Mouse (Mus musculus): Measurements from ENCODE around the gene Tnfrsf13c. TPM values are rescaled to one million over a fixed set of nuclear protein-coding genes. Genes with fewer than 3 reads are reported as not detected.

Tnfrsf13c gene
- 2.9 and 7.8 TPM in 2 replicates for polyA plus RNA-seq (2012; rRNA removed)

DNA sequence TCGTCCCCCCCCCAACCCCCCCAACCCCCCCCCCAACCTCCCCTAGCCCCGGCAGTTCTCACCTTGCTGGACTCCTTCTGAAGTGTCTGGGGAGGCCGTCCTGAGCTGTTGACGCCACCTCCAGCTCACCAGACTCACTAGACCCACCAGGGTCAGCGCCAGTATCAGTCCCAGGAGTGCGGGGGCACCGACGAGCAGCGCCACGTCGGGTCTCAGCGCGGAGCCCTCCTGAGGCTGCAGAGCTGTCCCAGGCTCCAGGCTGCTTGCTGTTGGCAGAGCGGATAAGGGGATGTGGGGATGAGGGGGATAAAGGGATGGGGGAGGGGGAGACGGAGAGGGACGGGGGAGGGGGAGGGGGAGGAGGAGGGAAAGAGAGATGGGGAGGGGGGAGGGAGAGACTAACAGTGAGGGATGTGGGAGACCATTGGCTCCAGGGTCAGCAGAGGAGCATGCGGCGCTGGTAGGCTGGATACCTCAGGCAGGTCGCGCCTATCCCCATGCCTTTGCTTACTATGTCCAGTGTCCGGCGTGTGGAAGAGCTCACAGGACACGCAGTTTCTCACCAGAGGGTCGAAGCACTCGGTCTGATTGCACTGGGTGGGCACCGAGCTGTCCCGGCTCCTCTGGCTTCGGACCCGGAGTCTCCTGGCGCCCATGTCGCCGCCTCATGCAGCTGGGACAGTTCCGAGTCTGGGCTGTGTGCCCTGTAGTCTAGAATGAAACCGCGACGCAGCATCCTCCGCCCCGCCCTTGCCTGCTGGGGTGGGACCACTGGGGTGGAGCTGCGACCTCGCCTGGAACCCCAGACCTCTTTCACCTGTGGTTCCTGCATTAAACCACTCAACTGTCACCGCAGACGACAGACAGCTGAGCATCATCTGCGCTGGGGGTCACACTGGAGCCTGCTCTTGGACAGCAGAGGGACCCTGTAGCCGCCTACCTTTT, at the start of gene Tnfrsf13c:
Tnfrsf13c (minus strand) TSS at position 713 of the 945 bp plus-strand sequence.

DNA sequence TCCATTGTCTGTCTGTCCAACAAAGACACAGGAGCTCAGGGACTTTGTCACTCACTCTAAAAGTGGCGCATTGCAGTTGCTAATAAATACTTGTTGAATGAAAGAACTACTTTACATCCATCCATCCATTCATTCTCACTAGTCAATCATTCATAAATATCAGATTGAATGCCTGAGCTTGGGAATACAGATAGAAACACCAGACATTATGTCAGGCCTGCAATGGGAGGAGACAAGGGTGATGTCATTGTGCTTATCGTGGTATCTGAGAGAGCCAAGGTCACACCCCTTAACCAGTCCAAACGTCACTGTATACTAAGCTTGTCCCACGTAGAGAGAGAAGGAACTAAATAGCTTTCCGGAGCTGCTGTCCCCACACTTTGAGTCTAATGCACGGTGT, 27.9 kb upstream of the Tnfrsf13c start, which contains the start of gene 1500009C09Rik:
1500009C09Rik (plus strand) TSS at position 301 of the 400 bp plus-strand sequence.

DNA sequence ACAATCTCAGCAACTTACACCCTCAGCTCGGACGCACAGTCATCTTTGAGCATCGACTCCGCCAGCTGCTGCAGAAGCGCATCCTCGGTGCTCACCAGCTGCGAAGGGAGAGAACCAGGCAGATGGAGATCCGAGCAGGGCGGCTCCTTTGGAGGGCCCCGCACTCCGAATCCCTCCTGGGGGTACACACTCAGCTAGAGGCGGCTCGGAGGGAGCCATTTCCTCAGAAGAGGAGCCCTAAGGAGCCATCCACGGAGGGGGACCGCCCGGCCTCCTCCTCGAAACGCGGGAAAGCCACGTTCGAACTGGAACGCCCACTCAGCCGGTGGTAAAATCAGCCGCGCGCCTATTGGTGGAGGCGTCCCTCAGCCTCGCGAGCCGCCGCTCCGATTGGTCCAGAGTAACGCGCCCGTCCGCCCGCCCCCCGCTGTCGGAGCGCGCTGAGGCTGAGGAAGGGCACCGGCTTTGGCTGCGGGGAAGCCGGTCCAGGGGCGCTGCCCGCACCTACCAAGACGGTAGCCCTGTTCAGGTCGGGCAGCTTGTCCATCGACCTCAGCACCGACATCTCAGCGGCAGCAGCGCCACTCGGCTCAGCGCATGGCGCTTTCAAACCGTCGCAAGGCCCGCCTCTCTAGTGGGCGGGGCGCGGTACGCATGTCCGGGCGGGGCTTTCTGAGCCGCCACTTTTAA, 20.1 kb upstream of the Tnfrsf13c start, which contains the start of gene Cenpm:
Cenpm (minus strand) TSS at position 634 of the 690 bp plus-strand sequence.

DNA sequence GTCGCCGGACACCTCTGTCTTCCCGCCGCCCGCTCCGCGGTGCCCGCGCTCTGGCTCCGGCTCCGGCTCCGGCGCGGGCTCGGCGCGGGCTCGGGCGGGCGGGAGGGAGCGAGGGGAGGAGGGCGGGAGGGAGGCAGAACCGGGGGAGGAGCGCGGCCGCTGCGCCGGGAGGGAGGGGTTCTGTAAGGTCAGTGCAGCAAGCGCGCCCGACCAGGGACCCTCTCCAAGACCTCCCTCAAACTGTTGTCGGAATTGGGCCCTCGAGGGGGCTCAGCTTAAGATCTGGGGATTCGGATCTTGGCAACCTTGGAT, 11.5 kb downstream of the Tnfrsf13c start, which contains the start of gene Shisa8:
Shisa8 (minus strand) TSS at position 64 of the 312 bp plus-strand sequence.

Other genes with a start within 250 kb of the Tnfrsf13c start
- not detected in 2 replicates for gene 1700029P11Rik, start 243.8 kb downstream of the Tnfrsf13c start, polyA plus RNA-seq (2012; rRNA removed)
- gene Xrcc6, start 236.5 kb downstream of the Tnfrsf13c start, polyA plus RNA-seq (2012; rRNA removed) = 8.4 and 8.8 TPM in 2 replicates
- gene Desi1, start 190.5 kb downstream of the Tnfrsf13c start, polyA plus RNA-seq (2012; rRNA removed) = 21.9 and 26.4 TPM in 2 replicates
- 28.5 and 37.8 TPM in 2 replicates for gene Snu13, start 176.8 kb downstream of the Tnfrsf13c start, polyA plus RNA-seq (2012; rRNA removed)
- gene 4930407I10Rik, start 165.2 kb downstream of the Tnfrsf13c start, polyA plus RNA-seq (2012; rRNA removed) = not detected in 2 replicates
- not detected in 2 replicates for gene Mei1, start 154.4 kb downstream of the Tnfrsf13c start, polyA plus RNA-seq (2012; rRNA removed)
- gene Ccdc134, start 96.4 kb downstream of the Tnfrsf13c start, polyA plus RNA-seq (2012; rRNA removed) = 9.7 and 10.2 TPM in 2 replicates
- 273 and 329 TPM in 2 replicates for gene Srebf2, start 77.2 kb downstream of the Tnfrsf13c start, polyA plus RNA-seq (2012; rRNA removed)
- 0.20 and 0.28 TPM in 2 replicates for gene Shisa8, start 11.6 kb downstream of the Tnfrsf13c start, polyA plus RNA-seq (2012; rRNA removed)
- gene Cenpm, start 20.4 kb upstream of the Tnfrsf13c start, polyA plus RNA-seq (2012; rRNA removed) = 18.0 and 25.1 TPM in 2 replicates
- 0.09 TPM in 2 replicates for gene 1500009C09Rik, start 28.0 kb upstream of the Tnfrsf13c start, polyA plus RNA-seq (2012; rRNA removed)
- gene Sept3, start 50.5 kb upstream of the Tnfrsf13c start, polyA plus RNA-seq (2012; rRNA removed) = 0.57 and 0.87 TPM in 2 replicates
- 0.13 and 0.66 TPM in 2 replicates for gene Wbp2nl, start 74.6 kb upstream of the Tnfrsf13c start, polyA plus RNA-seq (2012; rRNA removed)
- gene Naga, start 114.6 kb upstream of the Tnfrsf13c start, polyA plus RNA-seq (2012; rRNA removed) = 385 and 410 TPM in 2 replicates
- 0.95 and 1.2 TPM in 2 replicates for gene Pheta2, start 114.6 kb upstream of the Tnfrsf13c start, polyA plus RNA-seq (2012; rRNA removed)
- gene Smdt1, start 114.6 kb upstream of the Tnfrsf13c start, polyA plus RNA-seq (2012; rRNA removed) = 259 and 323 TPM in 2 replicates
- 457 and 560 TPM in 2 replicates for gene Ndufa6, start 130.0 kb upstream of the Tnfrsf13c start, polyA plus RNA-seq (2012; rRNA removed)
- 55.6 and 68.7 TPM in 2 replicates for gene Cyp2d22, start 155.9 kb upstream of the Tnfrsf13c start, polyA plus RNA-seq (2012; rRNA removed)
- gene Cyp2d11, start 169.7 kb upstream of the Tnfrsf13c start, polyA plus RNA-seq (2012; rRNA removed) = 0.09 and 0.22 TPM in 2 replicates
- gene Cyp2d10, start 182.8 kb upstream of the Tnfrsf13c start, polyA plus RNA-seq (2012; rRNA removed) = 103 and 104 TPM in 2 replicates
- gene Cyp2d9, start 209.1 kb upstream of the Tnfrsf13c start, polyA plus RNA-seq (2012; rRNA removed) = 48.4 and 53.8 TPM in 2 replicates

All from colon, adult 2 months (tissue).